Mouse (Mus musculus) mouse embryonic stem cell (cell line): ENCODE results near the gene Akap10.
"Not testable (repeated sequence)": the region's sequence is repeated elsewhere in the genome, so short reads cannot be mapped to it uniquely, and the experiment has no call there.

Experiments used
- in situ Hi-C, 2 experiments: fragments of 300-500 bp; cut with MboI; formaldehyde crosslinking; loops; 1 replicate in 1 of 2; 3 replicates in 1 of 2; pipeline ENCODE4 v1.14.3; 2019 to 2020; ENCODE audit warnings: low sequenced_read_pairs in 2 of 2, low pct_unique_long_range_greater_than_20kb in 1 of 2, mixed read lengths in 1 of 2; ENCODE audit not compliant: unreplicated experiment in 1 of 2

The Akap10 gene

GRCm38 (mm10) chr11:61930098-61930517 is at the start of gene Akap10:
Gene Akap10 (minus strand): TSS chr11:61930252.
- in situ Hi-C loops, result no loop called here

- in situ Hi-C loops, result no loop called here
These were observed 45.7 kb upstream of the Akap10 start for GRCm38 (mm10) chr11:61975783-61976182.

GRCm38 (mm10) chr11:61974106-61974707 is 44.2 kb upstream of the Akap10 start:
- in situ Hi-C loops, result no loop called here

- in situ Hi-C loops, result no loop called here
These were observed 41.6 kb upstream of the Akap10 start for GRCm38 (mm10) chr11:61971441-61972221.

- in situ Hi-C loops, result no loop called here
These were observed 40.8 kb upstream of the Akap10 start for GRCm38 (mm10) chr11:61970901-61971300.

- in situ Hi-C loops, result no loop called here
These were observed 38.8 kb upstream of the Akap10 start for GRCm38 (mm10) chr11:61968875-61969274.

- in situ Hi-C loops, result no loop called here
These were observed 37.0 kb upstream of the Akap10 start for GRCm38 (mm10) chr11:61967034-61967433.

GRCm38 (mm10) chr11:61964611-61965010 is 34.6 kb upstream of the Akap10 start:
- in situ Hi-C loops, result no loop called here

GRCm38 (mm10) chr11:61963193-61963592 is 33.1 kb upstream of the Akap10 start:
- in situ Hi-C loops, result no loop called here

GRCm38 (mm10) chr11:61962684-61963083 is 32.6 kb upstream of the Akap10 start:
- in situ Hi-C loops, result no loop called here

- in situ Hi-C loops, result no loop called here
These were observed 30.0 kb upstream of the Akap10 start for GRCm38 (mm10) chr11:61960096-61960495.

- in situ Hi-C loops, result not testable (repeated sequence)
These were observed 28.7 kb upstream of the Akap10 start for GRCm38 (mm10) chr11:61958706-61959105.

GRCm38 (mm10) chr11:61957296-61957813 is 27.3 kb upstream of the Akap10 start:
- in situ Hi-C loops, result no loop called here

- in situ Hi-C loops, result no loop called here
These were observed 26.7 kb upstream of the Akap10 start, which contains the start of gene Specc1 for GRCm38 (mm10) chr11:61956572-61957295. Gene Specc1 (plus strand): TSS chr11:61956763.

GRCm38 (mm10) chr11:61955951-61956350 is 25.9 kb upstream of the Akap10 start:
- in situ Hi-C loops, result no loop called here

- in situ Hi-C loops, result no loop called here
These were observed 25.1 kb upstream of the Akap10 start for GRCm38 (mm10) chr11:61955136-61955535.

- in situ Hi-C loops, result no loop called here
These were observed 20.6 kb upstream of the Akap10 start for GRCm38 (mm10) chr11:61950632-61951031.

GRCm38 (mm10) chr11:61949315-61949714 is 19.3 kb upstream of the Akap10 start:
- in situ Hi-C loops, result no loop called here

- in situ Hi-C loops, result no loop called here
These were observed 16.6 kb upstream of the Akap10 start for GRCm38 (mm10) chr11:61946608-61947007.
